Mouse (Mus musculus) thymus, adult 2 months (tissue): ENCODE data around the gene B3gntl1.

ENCODE experiments used
- CTCF ChIP-seq: fragments of 200-500 bp; IDR thresholded peaks from 2 replicates; pipeline ENCODE4 v1.5.1; 2012; ENCODE audit warnings: mild to moderate bottlenecking, control low read depth, low read length, moderate library complexity, borderline replicate concordance; ENCODE audit not compliant: control insufficient read depth, poor library complexity, insufficient read depth; ENCODE audit errors: extremely low read depth
- POLR2A ChIP-seq: fragments of 200-500 bp; IDR thresholded peaks from 2 replicates; pipeline ENCODE4 v1.6.1; 2012; ENCODE audit warnings: mild to moderate bottlenecking, low read length, control low read depth, moderate library complexity; ENCODE audit not compliant: control insufficient read depth, poor library complexity, insufficient read depth; ENCODE audit errors: extremely low read depth

GRCm38 (mm10) chr11:121652547-121653305 is 20.2 kb downstream of the B3gntl1 start:
- no peak for TF ChIP-seq POLR2A
- peak; percentile 46; the same call in 1 of the 2 replicates for TF ChIP-seq CTCF
